ENCODE assay signal across 11 mouse cellular contexts in the genomic region with DNA sequence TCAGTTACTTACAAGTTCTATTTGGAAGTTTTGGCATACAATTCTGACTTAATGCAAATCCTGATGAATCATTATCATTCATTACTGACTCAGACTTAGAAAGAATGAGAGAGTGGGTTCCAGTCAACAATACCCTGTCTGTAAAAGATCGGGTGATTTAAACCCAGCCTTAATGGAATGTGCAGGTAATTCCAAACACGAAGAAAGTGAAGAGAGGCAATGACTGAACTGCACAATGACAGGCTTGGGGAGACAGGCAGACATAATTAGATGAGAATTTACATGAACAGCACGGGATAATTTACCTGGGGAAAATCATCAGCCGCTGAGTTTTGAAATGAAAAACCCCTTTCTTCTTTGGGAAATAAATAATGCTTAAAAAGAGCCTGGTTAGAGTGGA.
"Had no signal": no experiment of that assay in that cellular context is flagged by ENCODE, and none has a peak within 500 bp of the region (broad histone marks: within the 10 kb centered on the region; RNA-seq: fewer than 3 reads in every experiment).

No protein-coding gene starts in this region.

- DNase-seq: kidney, postnatal 14 days; left cerebral cortex, postnatal 4 days; lung, adult 18-20 months; right cerebral cortex, adult 18-20 months; thymus, postnatal 4 days had no signal

- H3K4me1 ChIP-seq: kidney, embryonic 15.5 days; limb, embryonic 13.5 days; neural tube, embryonic 15.5 days had no signal

- H3K4me3 ChIP-seq: kidney, embryonic 15.5 days; limb, embryonic 13.5 days; myocyte; neural tube, embryonic 15.5 days had no signal

- H3K4me2 ChIP-seq: kidney, embryonic 15.5 days; limb, embryonic 13.5 days; neural tube, embryonic 15.5 days had no signal

- H3K27me3 ChIP-seq: kidney, embryonic 15.5 days; limb, embryonic 13.5 days; neural tube, embryonic 15.5 days had no signal

- H3K27ac ChIP-seq: kidney, embryonic 15.5 days; limb, embryonic 13.5 days; liver, embryonic 14.5 days; neural tube, embryonic 15.5 days; stomach, postnatal 0 days had no signal

- H3K9me3 ChIP-seq: kidney, embryonic 15.5 days; limb, embryonic 13.5 days; neural tube, embryonic 15.5 days had no signal

- H3K36me3 ChIP-seq: kidney, embryonic 15.5 days; limb, embryonic 13.5 days; neural tube, embryonic 15.5 days had no signal

- H3K9ac ChIP-seq: kidney, embryonic 15.5 days; limb, embryonic 13.5 days; liver, embryonic 14.5 days; neural tube, embryonic 15.5 days had no signal
